Mouse (Mus musculus) embryonic fibroblast, embryonic 13.5 days (primary cell): ENCODE results near the gene Wfdc3.

Experiments
- CTCF ChIP-seq: IDR thresholded peaks from 2 replicates; pipeline ENCODE4 v1.5.1; 2011; ENCODE audit warnings: mild to moderate bottlenecking, control low read depth, low read length, moderate library complexity, borderline replicate concordance; ENCODE audit not compliant: insufficient read depth
- POLR2A ChIP-seq: IDR thresholded peaks from 2 replicates; pipeline ENCODE4 v1.6.1; 2011; ENCODE audit warnings: low read depth, mild to moderate bottlenecking, control low read depth, low read length, moderate library complexity

- TF ChIP-seq POLR2A (no peak), CTCF (no peak)
Measured at GRCm38 (mm10) chr2:164788411-164788810, 42.7 kb upstream of the Wfdc3 start.
